Mouse (Mus musculus) spleen, adult 2 months (tissue): ENCODE results near the gene Trim2.

Experiments used
- CTCF ChIP-seq: fragments of 200-500 bp; IDR thresholded peaks from 2 replicates; pipeline ENCODE4 v1.5.1; 2011; ENCODE audit warnings: mild to moderate bottlenecking, inconsistent platforms; ENCODE audit not compliant: insufficient read depth, insufficient read length, insufficient replicate concordance; ENCODE audit errors: extremely low read depth
- POLR2A ChIP-seq: fragments of 200-500 bp; IDR thresholded peaks from 2 replicates; pipeline ENCODE4 v1.6.1; 2011; ENCODE audit warnings: low read depth, low read length, inconsistent platforms

DNA sequence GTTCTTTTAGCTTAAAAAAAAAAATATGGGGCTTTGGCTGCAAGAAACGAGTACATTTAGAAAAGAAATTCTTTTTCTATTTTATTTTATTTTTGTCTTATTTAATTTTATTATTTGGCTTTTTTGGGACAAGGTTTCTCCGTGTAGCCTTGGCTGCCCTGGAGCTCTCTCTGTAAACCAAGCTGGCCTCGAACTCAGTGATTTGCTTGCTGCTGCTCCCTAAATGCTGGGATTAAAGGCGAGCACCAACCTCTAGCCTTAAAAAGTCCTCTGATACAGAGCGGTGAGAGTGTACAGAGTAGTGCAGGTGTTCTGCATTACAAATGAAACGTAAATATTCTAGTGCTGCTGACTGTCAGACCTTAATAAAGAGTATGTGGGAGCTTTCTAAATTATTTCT lies 150.6 kb downstream of the Trim2 start:
- TF ChIP-seq CTCF (no peak), POLR2A (no peak)
